Mouse (Mus musculus) mouse embryonic stem cell (cell line): ENCODE results near the gene Tfip11.

Experiments
- in situ Hi-C, 2 experiments: fragments of 300-500 bp; cut with MboI; formaldehyde crosslinking; loops; 1 replicate in 1 of 2; 3 replicates in 1 of 2; pipeline ENCODE4 v1.14.3; 2019 to 2020; ENCODE audit warnings: low sequenced_read_pairs in 2 of 2, low pct_unique_long_range_greater_than_20kb in 1 of 2, mixed read lengths in 1 of 2; ENCODE audit not compliant: unreplicated experiment in 1 of 2

Gene Tfip11

DNA sequence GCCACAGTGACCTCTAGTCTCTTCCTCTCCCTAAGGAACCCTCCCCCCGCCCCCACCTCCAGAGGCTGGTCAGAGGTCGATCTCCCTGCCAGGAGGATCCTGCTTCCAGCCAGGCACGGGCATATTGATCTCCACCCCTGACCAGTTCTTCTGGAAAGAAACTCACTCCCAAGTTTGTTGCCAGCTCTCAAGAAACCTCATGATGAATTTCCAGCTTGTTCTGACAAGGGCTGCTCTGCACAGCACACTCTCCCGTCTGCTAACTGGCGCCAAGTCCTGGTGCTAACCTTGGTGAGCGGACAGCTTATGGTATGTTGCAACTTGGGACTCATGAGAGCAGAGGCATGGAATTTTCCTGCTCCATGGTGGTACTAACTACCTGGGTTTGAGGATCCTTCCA lies 52.6 kb downstream of the Tfip11 start:
- in situ Hi-C loops: no loop called here

- in situ Hi-C loops: no loop called here
These were observed 55.0 kb downstream of the Tfip11 start for GRCm38 (mm10) chr5:112381154-112381553.

DNA sequence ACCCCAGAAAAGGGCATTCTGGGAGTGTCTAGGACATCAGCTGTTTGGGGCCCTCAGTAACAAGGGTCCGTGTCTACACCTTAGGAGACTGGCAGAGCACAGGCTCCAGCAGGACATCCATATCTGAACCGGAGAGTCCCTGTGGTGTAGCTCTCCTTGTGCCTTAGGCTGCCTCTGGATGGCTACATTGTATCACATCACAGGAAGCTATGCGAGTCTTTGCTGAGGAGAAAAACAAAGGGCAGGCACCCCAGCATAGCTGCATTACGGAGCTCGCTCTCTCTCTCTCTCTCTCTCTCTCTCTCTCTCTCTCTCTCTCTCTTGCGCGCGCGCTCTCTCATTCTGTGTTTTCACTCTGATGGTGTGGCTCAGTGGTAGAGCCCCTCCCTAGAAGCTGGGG lies 55.9 kb downstream of the Tfip11 start:
- in situ Hi-C loops: no loop called here

- in situ Hi-C loops: no loop called here
These were observed 56.6 kb downstream of the Tfip11 start for GRCm38 (mm10) chr5:112382641-112383330.

DNA sequence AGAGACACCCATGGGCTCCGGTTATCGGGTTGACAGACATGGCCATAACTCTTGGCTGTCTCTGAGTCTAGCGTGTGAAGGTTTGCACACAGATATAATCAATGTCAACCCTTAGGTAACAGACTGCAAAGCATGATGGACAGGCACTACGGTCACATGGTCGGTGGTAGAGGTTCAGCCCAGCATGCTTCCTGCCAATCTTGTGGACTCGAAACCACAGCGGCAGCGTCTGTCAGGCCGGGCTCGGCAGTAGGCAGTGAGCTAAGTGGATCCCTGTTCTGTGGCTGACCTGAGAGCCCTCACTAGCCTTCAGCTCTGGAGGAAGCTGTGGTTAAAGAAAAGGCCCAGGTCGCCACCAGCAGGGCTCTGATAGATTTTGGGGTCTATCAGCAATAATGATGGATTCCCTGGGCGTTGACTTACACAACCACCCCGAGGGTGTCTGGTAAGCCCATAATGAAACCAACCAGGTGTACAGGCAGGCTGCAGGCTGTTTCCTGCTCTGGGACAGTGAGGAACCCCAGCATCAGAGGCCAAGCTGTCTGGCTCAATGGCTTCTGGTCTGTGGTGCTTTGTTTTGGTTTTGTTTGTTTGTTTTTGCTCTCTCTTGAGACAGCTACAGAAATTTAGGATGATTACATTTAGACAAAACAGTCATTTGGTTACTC lies 58.8 kb downstream of the Tfip11 start:
- in situ Hi-C loops: no loop called here

- in situ Hi-C loops: no loop called here
These were observed 59.8 kb downstream of the Tfip11 start for GRCm38 (mm10) chr5:112385973-112386372.
